Mouse (Mus musculus) embryonic facial prominence, embryonic 11.5 days (tissue): ENCODE data around the gene Cacna1c. TPM values are rescaled to one million over a fixed set of nuclear protein-coding genes. Genes with fewer than 3 reads are reported as not detected.

Experiments
- ATAC-seq: fragments of 200-750 bp; cut with Nextera tagmentation; replicated peaks from 2 replicates; pipeline ENCODE4 v1.8.0; 2017; ENCODE audit warnings: low read depth; ENCODE audit not compliant: insufficient number of reproducible peaks, low FRiP score, low TSS enrichment
- DNase-seq: peaks from one replicate; pipeline ENCODE4 v3.0.0-alpha.2; 2015; ENCODE audit warnings: low spot score
- H3K27ac ChIP-seq: fragments of 300-500 bp; sonication (generic); replicated peaks from 2 replicates; pipeline ENCODE4 v1.5.1; 2014; ENCODE audit warnings: mild to moderate bottlenecking, low read depth, low read length, control low read depth
- H3K27me3 ChIP-seq: fragments of 300-500 bp; sonication (generic); 2 replicates; pipeline ENCODE4 v1.6.1; 2014; ENCODE audit warnings: mild to moderate bottlenecking, low read length, moderate library complexity, mixed read lengths; ENCODE audit not compliant: control insufficient read depth, insufficient read depth
- H3K36me3 ChIP-seq: fragments of 300-500 bp; sonication (generic); replicated peaks from 2 replicates; pipeline ENCODE4 v1.6.1; 2014; ENCODE audit warnings: low read depth, mild to moderate bottlenecking, low read length, moderate library complexity, mixed read lengths; ENCODE audit not compliant: control insufficient read depth, insufficient read depth
- H3K4me1 ChIP-seq: fragments of 300-500 bp; sonication (generic); 2 replicates; pipeline ENCODE4 v1.6.1; 2014; ENCODE audit warnings: low read length, mixed read lengths; ENCODE audit not compliant: control insufficient read depth, insufficient read depth
- H3K4me2 ChIP-seq: fragments of 300-500 bp; sonication (generic); 2 replicates; pipeline ENCODE4 v1.6.1; 2014; ENCODE audit warnings: low read depth, mild to moderate bottlenecking, control low read depth, low read length, moderate library complexity
- H3K4me3 ChIP-seq: fragments of 300-500 bp; sonication (generic); 2 replicates; pipeline ENCODE4 v1.5.1; 2014; ENCODE audit warnings: low read depth, low read length, control low read depth
- H3K9ac ChIP-seq: fragments of 300-500 bp; sonication (generic); replicated peaks from 2 replicates; pipeline ENCODE4 v1.6.1; 2014; ENCODE audit warnings: mild to moderate bottlenecking, control low read depth, low read length
- H3K9me3 ChIP-seq: fragments of 300-500 bp; sonication (generic); replicated peaks from 2 replicates; pipeline ENCODE4 v1.6.1; 2016; ENCODE audit warnings: mild to moderate bottlenecking, low read length, inconsistent platforms, mixed read lengths; ENCODE audit not compliant: control insufficient read depth
- WGBS: fragments of 180-500 bp; shearing (Covaris S2); extraction: QIAGEN DNeasy Blood & Tissue Kit; methylation state at CpG from one replicate; pipeline ENCODE4 v1.1.7; 2014; 5-methylcytosine and 5-hydroxymethylcytosine counted together
- polyA plus RNA-seq: library from polyadenylated mRNA; unstranded; fragments of >200 nt; fragmentation: Nextera tagmentation; extraction: Ambion mirVana; gene quantifications from 2 replicates; pipeline ENCODE4 v1.2.1, GENCODE M21; 2014

Gene Cacna1c
- polyA plus RNA-seq, 1 experiment from 2014 or later, result 4.3 TPM

- H3K4me3 ChIP-seq, result no peak overlapping the region
- WGBS, result 89% methylated on average over 3 of the region's 3 CpGs
- H3K36me3 ChIP-seq, result no peaks in the 10 kb centered on the region
- H3K27me3 ChIP-seq, result no peaks in the 10 kb centered on the region
- no peak for DNase-seq
- H3K4me1 ChIP-seq, result no peaks in the 10 kb centered on the region
- no peak overlapping the region for H3K9ac ChIP-seq
- H3K4me2 ChIP-seq, result no peak overlapping the region
- H3K9me3 ChIP-seq, result no peaks in the 10 kb centered on the region
- no peak for ATAC-seq
- no peak overlapping the region for H3K27ac ChIP-seq
Observed at GRCm38 (mm10) chr6:118735145-118735544, 461.1 kb downstream of the Cacna1c start.

GRCm38 (mm10) chr6:118731937-118732336 is 464.3 kb downstream of the Cacna1c start:
- ATAC-seq, result no peak
- WGBS, result 97% methylated on average over 3 of the region's 3 CpGs
- H3K9me3 ChIP-seq, result no peaks in the 10 kb centered on the region

GRCm38 (mm10) chr6:118724908-118725307 is 471.3 kb downstream of the Cacna1c start:
- ATAC-seq (no peak), DNase-seq (no peak)
- Histone ChIP-seq H3K9me3 (no peaks in the 10 kb centered on the region), H3K4me3 (no peak overlapping the region), H3K27ac (no peak overlapping the region), H3K4me2 (no peak overlapping the region), H3K9ac (no peak overlapping the region), H3K4me1 (no peaks in the 10 kb centered on the region), H3K27me3 (no peaks in the 10 kb centered on the region), H3K36me3 (no peaks in the 10 kb centered on the region)
- 73% methylated on average over 4 of the region's 4 CpGs for WGBS

More at GRCm38 (mm10) chr6:118731937-118732336, 464.3 kb downstream of the Cacna1c start:
- Histone ChIP-seq H3K4me3 (no peak overlapping the region), H3K4me1 (no peaks in the 10 kb centered on the region), H3K27ac (no peak overlapping the region), H3K9ac (no peak overlapping the region), H3K4me2 (no peak overlapping the region), H3K36me3 (no peaks in the 10 kb centered on the region), H3K27me3 (no peaks in the 10 kb centered on the region)
- no peak for DNase-seq

- 79% methylated on average over 6 of the region's 6 CpGs for WGBS
- ATAC-seq, result no peak
Observed at GRCm38 (mm10) chr6:118724388-118724787, 471.8 kb downstream of the Cacna1c start.

GRCm38 (mm10) chr6:118722336-118722735 is 473.9 kb downstream of the Cacna1c start:
- ATAC-seq (no peak), DNase-seq (no peak)
- no peaks in the 10 kb centered on the region for H3K27me3 ChIP-seq
- H3K4me1 ChIP-seq, result no peaks in the 10 kb centered on the region
- H3K36me3 ChIP-seq, result no peaks in the 10 kb centered on the region
- no peak overlapping the region for H3K4me3 ChIP-seq
- no peak overlapping the region for H3K9ac ChIP-seq
- no peak overlapping the region for H3K4me2 ChIP-seq
- H3K9me3 ChIP-seq, result no peaks in the 10 kb centered on the region
- WGBS, result 82% methylated on average over 6 of the region's 6 CpGs
- no peak overlapping the region for H3K27ac ChIP-seq

More at GRCm38 (mm10) chr6:118724388-118724787, 471.8 kb downstream of the Cacna1c start:
- no peaks in the 10 kb centered on the region for H3K27me3 ChIP-seq
- H3K36me3 ChIP-seq, result no peaks in the 10 kb centered on the region
- no peak overlapping the region for H3K4me2 ChIP-seq
- no peaks in the 10 kb centered on the region for H3K4me1 ChIP-seq
- DNase-seq, result no peak
- H3K4me3 ChIP-seq, result no peak overlapping the region
- H3K9me3 ChIP-seq, result no peaks in the 10 kb centered on the region
- no peak overlapping the region for H3K9ac ChIP-seq
- H3K27ac ChIP-seq, result no peak overlapping the region

GRCm38 (mm10) chr6:118719486-118719885 is 476.7 kb downstream of the Cacna1c start:
- no peak overlapping the region for H3K27ac ChIP-seq
- H3K27me3 ChIP-seq, result no peaks in the 10 kb centered on the region
- no peaks in the 10 kb centered on the region for H3K4me1 ChIP-seq
- no peak overlapping the region for H3K4me2 ChIP-seq
- DNase-seq, result no peak
- ATAC-seq, result no peak
- H3K36me3 ChIP-seq, result no peaks in the 10 kb centered on the region
- H3K9ac ChIP-seq, result no peak overlapping the region
- H3K9me3 ChIP-seq, result no peaks in the 10 kb centered on the region
- 83% methylated on average over 1 of the region's 1 CpGs for WGBS
- no peak overlapping the region for H3K4me3 ChIP-seq

GRCm38 (mm10) chr6:118713286-118713685 is 482.9 kb downstream of the Cacna1c start:
- Histone ChIP-seq H3K9me3 (no peaks in the 10 kb centered on the region), H3K4me3 (no peak overlapping the region), H3K4me1 (no peaks in the 10 kb centered on the region), H3K27ac (no peak overlapping the region), H3K27me3 (no peaks in the 10 kb centered on the region), H3K36me3 (no peaks in the 10 kb centered on the region), H3K9ac (no peak overlapping the region), H3K4me2 (no peak overlapping the region)
- ATAC-seq (no peak), DNase-seq (no peak)
- 86% methylated on average over 5 of the region's 5 CpGs for WGBS

- Histone ChIP-seq H3K27me3 (no peaks in the 10 kb centered on the region), H3K27ac (no peak overlapping the region)
- WGBS, result 89% methylated on average over 14 of the region's 14 CpGs
Observed at GRCm38 (mm10) chr6:118711677-118712322, 484.4 kb downstream of the Cacna1c start.

More at GRCm38 (mm10) chr6:118711677-118712322, 484.4 kb downstream of the Cacna1c start:
- Histone ChIP-seq H3K4me2 (no peak overlapping the region), H3K36me3 (no peaks in the 10 kb centered on the region), H3K9me3 (no peaks in the 10 kb centered on the region), H3K9ac (no peak overlapping the region), H3K4me1 (no peaks in the 10 kb centered on the region), H3K4me3 (no peak overlapping the region)
- ATAC-seq (no peak), DNase-seq (no peak)
